Mouse (Mus musculus): Measurements from ENCODE around the gene Rassf3.

Rassf3 gene

DNA sequence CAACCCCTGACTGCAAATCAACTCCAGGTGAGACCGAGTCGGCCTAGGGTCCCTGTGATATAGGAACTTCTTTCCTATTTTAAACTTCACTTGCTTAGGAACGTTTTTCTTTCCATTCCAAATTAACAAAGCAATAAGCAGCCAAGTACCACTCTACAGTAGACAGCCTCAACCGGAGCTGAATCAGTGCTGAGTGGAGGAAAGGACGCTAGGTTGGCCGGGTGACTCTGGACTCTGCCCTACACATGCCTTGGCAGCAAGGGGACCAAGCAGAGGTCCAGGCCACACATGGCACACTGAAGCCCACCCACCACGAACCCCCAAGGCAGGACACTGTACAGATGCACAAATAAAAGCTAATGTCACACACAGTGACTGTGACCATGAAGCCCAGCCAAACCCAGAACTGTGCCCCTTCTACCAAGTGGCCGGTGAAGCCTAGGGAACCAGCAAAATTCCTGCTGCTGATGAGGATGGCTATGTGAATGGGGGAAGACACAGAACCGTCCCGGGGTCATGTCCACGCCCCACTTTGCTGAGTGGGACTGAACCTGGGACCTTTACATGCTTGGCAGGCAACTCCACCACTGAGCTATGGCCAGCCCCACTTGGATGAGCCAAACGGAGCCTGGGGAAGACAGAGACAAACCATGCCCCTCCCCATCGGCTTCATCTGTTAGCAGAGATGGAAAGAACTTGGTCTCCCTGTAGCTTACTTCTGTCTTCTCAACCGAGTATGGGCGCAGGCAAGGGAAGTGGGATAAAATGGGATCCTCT is 45.2 kb downstream of the Rassf3 start:
- no peak for DNase-seq (ENCODE audit: low spot score in 2 of 2)

DNA sequence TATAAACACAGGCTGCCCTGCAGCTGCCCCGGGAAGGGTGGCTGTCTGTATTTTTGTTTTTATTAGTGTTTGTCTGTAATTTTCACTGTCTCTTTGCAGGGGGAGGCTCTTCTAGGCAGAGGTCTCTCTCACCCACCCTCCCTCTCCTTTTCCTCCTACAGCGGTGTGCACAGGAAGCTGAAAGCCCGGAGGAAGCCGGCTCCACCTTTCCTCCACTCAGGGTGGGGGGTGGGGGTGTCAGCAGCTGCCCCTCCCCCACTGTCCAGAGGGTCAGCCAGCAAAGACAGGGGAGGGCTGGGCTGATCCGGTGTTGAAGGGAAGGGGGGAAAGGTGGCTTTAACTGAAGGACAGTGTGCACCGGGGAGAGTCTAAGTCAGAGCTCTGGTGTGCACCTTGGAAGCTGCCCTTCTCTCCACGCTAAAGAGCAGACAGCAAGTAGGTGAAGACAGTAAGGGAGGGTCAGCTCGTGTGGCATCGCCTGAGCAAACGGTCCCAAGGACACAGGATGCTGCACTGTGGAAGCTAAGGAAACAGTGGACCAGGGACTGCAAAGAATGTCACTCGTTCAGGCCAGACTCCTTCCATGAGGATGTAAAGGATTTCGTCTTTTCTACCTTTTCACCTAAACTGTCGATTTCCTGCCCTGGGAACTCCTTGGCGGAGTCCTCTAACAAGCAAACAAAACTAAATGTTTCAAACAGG is 46.0 kb downstream of the Rassf3 start:
- DNase-seq (ENCODE audit: low spot score in 2 of 2): no peak

GRCm38 (mm10) chr10:121429581-121429980 is 46.6 kb downstream of the Rassf3 start:
- DNase-seq (ENCODE audit: low spot score in 2 of 2): no peak

- no peak for DNase-seq (ENCODE audit: low spot score in 2 of 2)
These were observed 47.1 kb downstream of the Rassf3 start for GRCm38 (mm10) chr10:121429089-121429488.

DNA sequence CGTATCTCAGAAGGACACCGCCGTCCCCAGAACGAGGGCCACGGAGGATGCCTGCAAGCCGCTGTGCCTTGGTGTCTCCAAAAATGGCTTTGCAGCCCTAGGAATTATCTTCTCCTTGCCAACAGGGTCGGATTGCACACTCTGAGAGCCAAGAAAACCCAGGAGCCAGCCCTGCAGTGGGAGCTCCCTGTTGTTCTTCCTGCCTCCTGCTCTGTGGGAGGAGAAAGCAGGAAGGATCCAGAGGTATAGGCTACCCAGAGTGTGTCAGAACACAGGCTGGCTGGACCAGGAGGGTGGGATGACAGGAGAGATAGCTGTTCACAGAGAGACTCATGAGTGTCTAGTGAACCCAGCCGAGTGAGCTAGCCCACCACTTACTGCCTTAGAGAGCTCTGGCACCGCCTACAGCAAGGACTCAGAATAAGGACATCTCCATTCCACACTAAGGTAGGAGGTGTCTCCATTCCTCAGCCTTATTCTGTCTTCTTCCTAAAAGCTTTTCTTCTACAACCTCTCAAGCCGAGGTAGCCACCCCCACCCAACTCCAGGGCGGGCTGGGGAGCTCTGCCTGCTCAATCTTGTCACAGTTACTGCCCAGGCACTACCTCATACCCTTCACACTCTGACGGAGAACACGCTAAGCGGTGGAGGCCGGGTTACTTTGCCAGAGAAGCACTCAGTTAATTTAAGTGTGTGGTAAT is 48.0 kb downstream of the Rassf3 start:
- no peak for DNase-seq (ENCODE audit: low spot score in 2 of 2)

- DNase-seq (ENCODE audit: low spot score in 2 of 2): no peak
These were observed 49.0 kb downstream of the Rassf3 start for GRCm38 (mm10) chr10:121427136-121427535.

DNA sequence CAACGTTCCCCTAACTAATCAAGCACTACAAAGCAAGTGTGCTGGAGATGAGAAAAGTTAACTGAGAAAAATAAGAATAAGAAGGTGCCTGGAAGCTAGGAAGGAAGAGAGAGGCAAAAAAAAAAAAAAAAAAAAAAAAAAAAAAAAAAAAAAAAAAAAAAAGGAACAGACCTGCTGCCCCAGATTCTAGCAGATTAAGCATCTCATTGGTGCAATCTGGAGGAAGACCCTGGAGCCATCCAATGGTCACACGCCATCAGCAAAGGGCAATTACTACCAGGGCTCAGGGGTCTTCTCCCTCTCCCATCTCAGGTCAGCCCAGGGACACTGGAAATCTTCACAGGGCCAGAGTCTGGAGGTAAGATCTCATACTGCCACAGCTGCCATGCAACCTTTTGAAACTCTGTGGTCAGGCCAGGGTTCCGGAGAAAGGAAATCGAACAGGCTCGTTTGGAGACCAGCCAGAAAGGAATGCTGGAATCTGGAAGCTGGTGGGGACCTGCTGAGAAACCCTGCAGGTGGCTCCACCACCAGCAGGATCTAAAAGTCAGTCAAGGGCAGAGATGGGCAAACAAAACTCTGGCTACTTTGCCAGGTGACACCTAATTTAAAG is 49.6 kb downstream of the Rassf3 start:
- no peak for DNase-seq (ENCODE audit: low spot score in 2 of 2)

- no peak for DNase-seq (ENCODE audit: low spot score in 2 of 2)
These were observed 50.6 kb downstream of the Rassf3 start for GRCm38 (mm10) chr10:121425506-121426025.

- no peak for DNase-seq (ENCODE audit: low spot score in 2 of 2)
These were observed 51.1 kb downstream of the Rassf3 start for GRCm38 (mm10) chr10:121425079-121425478.

DNA sequence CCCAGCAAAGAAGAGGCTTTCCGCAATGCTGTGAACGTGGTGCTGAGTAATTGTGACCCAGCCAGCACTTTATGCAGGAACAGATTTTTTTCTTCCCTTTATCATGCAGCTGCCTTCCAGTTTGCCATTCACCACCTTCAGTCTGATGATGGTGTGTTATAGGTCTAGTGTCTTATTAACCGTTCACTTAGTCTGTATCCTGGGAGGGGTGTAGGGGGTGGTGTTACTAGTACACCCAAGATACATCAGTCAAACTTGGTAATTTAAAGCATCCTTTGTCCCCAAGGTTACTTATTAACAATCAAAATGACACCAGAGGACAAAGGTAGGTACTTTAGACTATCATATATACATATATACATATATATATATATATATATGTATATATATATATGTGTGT is 51.7 kb downstream of the Rassf3 start:
- DNase-seq (ENCODE audit: low spot score in 2 of 2): no peak

DNA sequence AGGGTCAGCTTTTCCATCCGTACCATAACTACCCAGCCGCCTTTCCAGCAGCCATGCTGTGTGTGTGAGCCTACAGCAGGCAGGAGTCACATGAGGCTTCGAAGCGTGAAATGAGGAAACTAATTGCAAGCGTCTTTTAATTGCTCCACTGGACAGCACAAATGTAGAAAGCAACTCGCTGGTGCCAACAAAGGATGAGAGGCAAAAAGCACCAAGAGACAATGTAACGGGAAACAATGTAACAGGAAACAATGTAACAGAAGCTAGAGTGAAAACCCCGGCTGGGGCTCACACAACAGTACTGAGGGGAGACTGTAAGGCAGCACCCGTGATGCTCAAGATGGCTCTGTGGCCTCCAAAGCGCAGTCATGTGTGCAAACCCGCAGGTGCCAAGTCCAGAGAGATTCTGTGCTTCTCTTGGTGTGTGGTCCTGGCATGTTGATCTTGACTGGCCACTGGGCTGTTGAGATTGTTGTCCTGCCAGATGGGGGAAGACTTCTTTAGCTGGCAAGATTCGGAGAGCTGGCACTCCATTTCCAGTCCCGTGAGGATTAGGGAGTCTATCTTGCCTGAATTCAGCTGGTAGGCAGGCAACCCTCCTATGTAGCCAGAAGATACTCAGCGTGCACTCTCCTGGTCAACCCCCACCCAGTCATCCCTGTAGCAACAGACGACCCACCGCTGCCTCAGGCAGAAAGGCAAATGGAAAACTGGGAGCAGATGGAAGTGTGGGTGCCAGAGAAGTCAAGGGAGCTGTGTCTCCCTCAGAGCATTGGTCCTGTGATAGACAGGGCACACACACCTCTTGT is 52.4 kb downstream of the Rassf3 start:
- DNase-seq (ENCODE audit: low spot score in 2 of 2): no peak

- no peak for DNase-seq (ENCODE audit: low spot score in 2 of 2)
These were observed 53.9 kb downstream of the Rassf3 start for GRCm38 (mm10) chr10:121422294-121422693.

GRCm38 (mm10) chr10:121421657-121422290 is 54.4 kb downstream of the Rassf3 start:
- DNase-seq (ENCODE audit: low spot score in 2 of 2): no peak

DNA sequence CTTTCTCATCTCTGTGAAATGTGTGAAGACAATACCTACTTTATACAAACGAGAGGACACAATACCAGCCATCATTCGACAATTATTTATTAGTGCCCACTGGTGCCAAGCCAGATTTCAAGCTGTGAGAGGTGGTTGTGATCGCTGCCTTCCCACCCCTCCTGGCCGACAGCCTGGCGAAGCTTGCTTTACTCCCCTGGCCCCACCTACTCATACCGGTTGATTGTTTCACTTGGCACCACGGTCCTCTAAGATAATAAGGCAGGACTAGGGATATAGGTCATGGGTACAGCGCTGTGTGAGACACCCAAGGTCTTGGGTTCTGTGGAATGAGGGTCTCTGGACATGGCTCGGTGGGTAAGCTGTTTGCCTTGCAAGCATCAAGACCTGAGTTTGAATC is 55.1 kb downstream of the Rassf3 start:
- DNase-seq (ENCODE audit: low spot score in 2 of 2): no peak

DNA sequence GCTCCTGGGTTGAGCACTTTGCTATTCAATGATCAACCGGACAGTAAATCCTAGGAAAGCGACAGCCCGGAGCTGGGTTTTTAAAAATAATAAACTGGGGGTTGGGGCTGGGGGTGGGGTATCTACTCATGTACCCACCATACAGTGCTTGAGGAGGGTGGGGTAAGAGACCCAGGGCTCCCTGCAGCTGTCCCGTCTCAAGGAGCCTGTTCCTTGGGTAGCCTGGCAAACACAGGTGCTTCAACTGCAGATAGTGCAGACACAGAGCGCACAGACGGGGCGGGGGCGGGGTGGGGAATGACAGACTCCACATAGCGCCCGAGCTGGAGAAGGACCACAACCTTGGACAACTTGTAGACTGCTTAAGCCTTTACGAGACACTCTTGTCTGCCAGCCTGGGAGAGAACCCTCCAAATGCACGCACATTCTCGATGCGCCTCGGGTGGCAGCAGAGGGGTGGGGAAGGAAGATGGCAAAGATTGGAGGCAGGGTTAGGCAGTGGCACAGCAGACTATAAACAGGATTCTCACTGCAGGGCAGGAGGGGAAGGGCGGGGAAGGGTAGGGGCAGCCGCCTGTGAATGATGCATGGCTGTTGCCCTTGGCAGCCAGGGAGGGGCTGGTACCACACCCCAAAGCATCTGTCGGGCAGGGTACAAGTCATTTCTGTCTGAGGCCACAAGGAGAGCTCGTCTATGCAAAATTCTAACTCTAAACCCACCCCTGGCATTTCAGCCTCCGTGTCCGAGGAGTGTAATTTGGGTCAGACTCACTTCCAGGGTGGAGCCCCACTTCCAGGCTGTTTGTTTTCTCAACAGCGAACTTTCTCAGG is 56.3 kb downstream of the Rassf3 start:
- no peak for DNase-seq (ENCODE audit: low spot score in 2 of 2)

GRCm38 (mm10) chr10:121418835-121419234 is 57.3 kb downstream of the Rassf3 start:
- DNase-seq (ENCODE audit: low spot score in 2 of 2): no peak

GRCm38 (mm10) chr10:121414127-121414526 is 62.0 kb downstream of the Rassf3 start:
- DNase-seq (ENCODE audit: low spot score in 2 of 2): no peak

DNA sequence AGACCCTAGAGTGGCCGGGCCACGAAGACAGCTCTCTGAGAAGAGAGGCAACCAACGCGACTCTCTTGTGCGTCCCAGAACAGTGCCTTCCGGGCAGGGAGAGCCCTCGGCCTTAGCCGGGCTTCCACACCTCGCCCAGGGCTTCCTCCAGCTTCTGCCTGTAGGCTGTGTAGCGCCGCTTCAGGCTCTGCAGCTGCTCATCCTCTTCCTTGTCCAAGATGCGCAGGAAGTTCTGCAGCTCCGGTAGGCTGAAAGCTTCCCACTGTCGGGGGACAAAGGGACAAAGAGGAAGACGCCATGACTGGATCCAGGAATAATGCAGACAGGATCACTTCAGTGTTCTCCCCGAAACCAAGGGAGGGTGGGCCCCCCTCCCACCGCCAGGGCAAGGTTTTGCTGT is 63.3 kb downstream of the Rassf3 start:
- no peak for DNase-seq (ENCODE audit: low spot score in 2 of 2)

GRCm38 (mm10) chr10:121411721-121412455 is 64.3 kb downstream of the Rassf3 start:
- DNase-seq (ENCODE audit: low spot score in 2 of 2): no peak
